Mouse (Mus musculus) cortical plate, adult 2 months (tissue): ENCODE measurements around the gene 4933425L06Rik.

Experiments used
- CTCF ChIP-seq: fragments of 200-500 bp; IDR thresholded peaks from 2 replicates; pipeline ENCODE4 v1.5.1; 2011; ENCODE audit warnings: mild to moderate bottlenecking, control low read depth, low read length; ENCODE audit not compliant: insufficient read depth; ENCODE audit errors: extremely low read depth
- POLR2A ChIP-seq: fragments of 200-500 bp; IDR thresholded peaks from 2 replicates; pipeline ENCODE4 v1.6.1; 2011; ENCODE audit warnings: mild to moderate bottlenecking, low read length, control low read depth; ENCODE audit not compliant: insufficient read depth; ENCODE audit errors: extremely low read depth

DNA sequence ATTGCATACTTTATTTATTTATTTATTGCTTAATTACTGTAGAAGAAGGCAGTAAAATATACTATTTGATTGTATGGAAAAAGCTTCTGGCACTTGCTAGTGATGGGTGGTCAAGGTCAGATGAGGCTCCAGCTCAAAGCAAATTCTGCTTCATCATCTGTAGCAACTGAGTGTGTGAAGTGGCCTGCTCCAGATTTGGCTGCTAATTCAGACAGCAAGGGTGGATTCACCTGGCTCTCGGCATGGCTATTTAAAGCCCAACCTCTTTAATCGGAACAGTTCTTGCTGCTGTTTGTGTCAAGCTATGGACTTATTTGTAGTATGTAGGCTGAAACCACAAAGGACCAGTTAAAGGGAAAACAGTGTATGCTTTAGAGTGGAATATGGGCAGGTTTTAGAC is 50.9 kb downstream of the 4933425L06Rik start:
- no peak for TF ChIP-seq CTCF
- TF ChIP-seq POLR2A, result no peak
